Mouse (Mus musculus) kidney, embryonic 14.5 days (tissue): ENCODE results near the gene Tnik. TPM values are rescaled to one million over a fixed set of nuclear protein-coding genes. Genes with fewer than 3 reads are reported as not detected.

Source experiments
- ATAC-seq: fragments of 200-750 bp; cut with Nextera tagmentation; 2 replicates; pipeline ENCODE4 v1.8.0; 2017; ENCODE audit warnings: moderate number of reproducible peaks, mild to moderate bottlenecking, moderate TSS enrichment, moderate library complexity; ENCODE audit not compliant: low FRiP score, low TSS enrichment
- H3K27ac ChIP-seq: fragments of 300-500 bp; sonication (generic); 2 replicates; pipeline ENCODE4 v1.5.1; 2014; ENCODE audit warnings: low read depth, mild to moderate bottlenecking, low read length, moderate library complexity, mixed read lengths
- H3K27me3 ChIP-seq: fragments of 300-500 bp; sonication (generic); 2 replicates; pipeline ENCODE4 v1.6.1; 2014; ENCODE audit warnings: mild to moderate bottlenecking, low read length; ENCODE audit not compliant: control insufficient read depth, insufficient read depth
- H3K36me3 ChIP-seq: fragments of 300-500 bp; sonication (generic); 2 replicates; pipeline ENCODE4 v1.6.1; 2014; ENCODE audit warnings: low read length, mixed read lengths; ENCODE audit not compliant: control insufficient read depth, insufficient read depth
- H3K4me1 ChIP-seq: fragments of 300-500 bp; sonication (generic); 2 replicates; pipeline ENCODE4 v1.6.1; 2014; ENCODE audit warnings: low read length, mixed read lengths; ENCODE audit not compliant: control insufficient read depth, insufficient read depth
- H3K4me2 ChIP-seq: fragments of 300-500 bp; sonication (generic); replicated peaks from 2 replicates; pipeline ENCODE4 v1.6.1; 2014; ENCODE audit warnings: low read depth, mild to moderate bottlenecking, low read length
- H3K4me3 ChIP-seq: fragments of 300-500 bp; sonication (generic); 2 replicates; pipeline ENCODE4 v1.5.1; 2014; ENCODE audit warnings: mild to moderate bottlenecking, low read length
- H3K9ac ChIP-seq: fragments of 300-500 bp; sonication (generic); 2 replicates; pipeline ENCODE4 v1.6.1; 2014; ENCODE audit warnings: low read depth, mild to moderate bottlenecking, low read length, moderate library complexity
- H3K9me3 ChIP-seq: fragments of 300-500 bp; sonication (generic); 2 replicates; pipeline ENCODE4 v1.6.1; 2016; ENCODE audit warnings: low read length; ENCODE audit not compliant: control insufficient read depth
- WGBS: fragments of 180-500 bp; shearing (Covaris S2); extraction: QIAGEN DNeasy Blood & Tissue Kit; methylation state at CpG from one replicate; pipeline ENCODE4 v1.1.7; 2014; 5-methylcytosine and 5-hydroxymethylcytosine counted together
- polyA plus RNA-seq: library from polyadenylated mRNA; unstranded; fragments of >200 nt; fragmentation: Nextera tagmentation; extraction: Ambion mirVana; gene quantifications from 2 replicates; pipeline ENCODE4 v1.2.1, GENCODE M21; 2014

Tnik gene
- polyA plus RNA-seq, 1 experiment from 2014 or later, result 3.9 TPM

DNA sequence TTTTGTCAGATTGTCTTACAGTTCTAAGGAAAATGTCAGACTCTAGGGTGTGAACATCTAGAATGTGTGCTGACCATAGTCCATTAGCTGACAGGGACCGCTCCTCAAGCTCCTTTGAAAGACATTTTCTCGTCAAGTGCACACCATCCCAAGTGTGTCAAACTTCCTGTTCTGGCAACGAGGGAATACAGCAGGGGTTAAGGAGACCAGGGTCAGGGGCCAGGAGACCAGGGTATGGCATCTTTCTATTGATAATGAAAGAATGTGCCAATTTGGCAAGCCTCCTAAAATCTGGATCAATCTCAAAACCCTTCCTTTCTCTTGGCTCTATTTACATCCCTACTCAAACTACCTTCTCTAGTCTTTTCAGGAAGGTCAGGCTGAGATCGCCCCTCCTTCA, 443.7 kb downstream of the Tnik start:
- ATAC-seq, result no peak
- 74% methylated on average over 4 of the region's 4 CpGs for WGBS
- H3K4me2 ChIP-seq, result no peak overlapping the region

DNA sequence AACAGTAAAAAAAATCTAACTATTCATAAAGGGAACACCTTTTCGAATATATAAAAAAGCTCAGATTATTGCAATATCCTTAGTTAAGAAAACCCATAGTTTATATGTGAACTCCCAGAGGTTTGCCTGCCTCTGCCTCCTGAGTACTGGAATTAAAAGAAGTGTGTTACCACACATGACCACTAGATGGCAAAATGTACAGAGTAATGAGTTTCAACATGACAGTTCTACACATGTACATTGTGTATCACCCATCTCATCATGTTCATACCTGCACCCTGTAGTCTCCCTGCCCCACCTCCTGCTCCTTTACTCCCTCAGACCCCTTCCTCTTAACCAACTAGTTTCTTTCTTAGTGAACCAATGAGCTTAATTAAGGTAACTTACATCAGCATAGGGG, 446.7 kb downstream of the Tnik start:
- Histone ChIP-seq H3K4me2 (no peak overlapping the region), H3K27ac (no peak overlapping the region), H3K4me3 (no peak overlapping the region), H3K9me3 (no peaks in the 10 kb centered on the region), H3K36me3 (no peaks in the 10 kb centered on the region), H3K9ac (no peak overlapping the region), H3K27me3 (no peaks in the 10 kb centered on the region), H3K4me1 (0 out of 2 replicates have a peak, but pooled peaks cover 3% of the 10 kb centered on the region)
- 80% methylated on average over 1 of the region's 1 CpGs for WGBS
- no peak for ATAC-seq

More for the DNA sequence above, 443.7 kb downstream of the Tnik start:
- no peak overlapping the region for H3K9ac ChIP-seq
- no peak overlapping the region for H3K4me3 ChIP-seq
- H3K27ac ChIP-seq, result no peak overlapping the region
- no peaks in the 10 kb centered on the region for H3K9me3 ChIP-seq
- H3K4me1 ChIP-seq, result 0 out of 2 replicates have a peak, but pooled peaks cover 3% of the 10 kb centered on the region
- no peaks in the 10 kb centered on the region for H3K27me3 ChIP-seq
- no peaks in the 10 kb centered on the region for H3K36me3 ChIP-seq

DNA sequence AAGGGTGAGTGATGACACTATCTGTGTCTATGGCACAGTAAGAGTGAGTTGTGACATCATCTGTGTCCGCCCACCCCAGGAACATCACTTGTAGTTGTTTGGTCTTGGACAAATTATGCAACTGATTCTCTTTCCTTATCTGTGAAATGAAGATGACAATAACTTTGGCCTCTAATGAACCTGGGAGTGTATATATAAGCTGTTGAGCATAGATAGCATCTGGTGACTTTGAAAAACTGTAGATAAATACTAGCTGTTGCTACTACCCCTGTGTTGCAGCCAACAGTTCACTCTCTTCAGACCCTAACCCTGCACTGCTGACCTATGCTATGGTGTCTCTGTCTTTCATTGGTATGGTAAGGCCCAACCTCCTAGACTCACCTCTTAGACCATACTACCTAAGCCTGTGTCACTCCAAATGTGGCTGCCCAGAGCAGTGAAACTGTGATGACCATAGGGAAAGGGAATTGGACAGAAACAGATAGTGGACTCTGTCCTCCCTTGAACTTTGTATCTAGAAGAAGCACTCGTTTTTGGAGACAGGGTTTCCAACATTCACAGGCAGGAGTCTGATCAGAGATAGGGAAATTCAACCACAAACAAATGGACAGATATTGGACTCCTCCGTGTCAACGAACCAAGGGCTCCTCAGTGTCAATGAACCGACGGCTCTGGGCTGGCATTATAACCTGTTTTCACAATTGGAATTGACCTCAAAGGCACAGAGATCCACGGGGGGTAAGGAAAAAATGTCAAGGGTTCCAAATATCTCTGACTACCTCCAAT, 451.1 kb downstream of the Tnik start:
- Histone ChIP-seq H3K4me3 (no peak overlapping the region), H3K27ac (no peak overlapping the region), H3K9me3 (no peaks in the 10 kb centered on the region), H3K9ac (no peak overlapping the region), H3K27me3 (no peaks in the 10 kb centered on the region), H3K4me2 (no peak overlapping the region), H3K36me3 (no peaks in the 10 kb centered on the region), H3K4me1 (no peaks in the 10 kb centered on the region)
- WGBS, result 81% methylated on average over 7 of the region's 7 CpGs
- no peak for ATAC-seq

DNA sequence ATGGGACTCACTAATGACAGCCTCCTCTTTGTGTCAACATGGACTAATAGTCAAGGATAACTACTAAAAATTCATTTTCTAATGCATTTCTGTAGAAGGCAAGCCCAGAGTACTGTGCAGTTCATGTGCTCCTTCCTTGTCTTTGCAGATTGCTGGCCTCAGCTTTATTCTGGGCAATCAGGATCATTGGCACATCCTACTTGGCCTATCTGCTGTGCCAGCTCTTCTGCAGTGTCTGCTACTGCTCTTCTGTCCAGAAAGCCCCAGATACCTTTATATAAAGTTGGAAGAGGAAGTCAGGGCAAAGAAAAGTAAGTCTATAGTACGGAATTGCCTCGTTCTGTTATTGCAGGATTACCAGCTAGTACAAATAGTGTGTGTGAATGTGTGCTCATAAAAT, 455.5 kb downstream of the Tnik start:
- no peak for ATAC-seq
- WGBS, result 76% methylated on average over 2 of the region's 2 CpGs
- Histone ChIP-seq H3K9me3 (no peaks in the 10 kb centered on the region), H3K27ac (no peak overlapping the region), H3K4me2 (no peak overlapping the region), H3K27me3 (no peaks in the 10 kb centered on the region), H3K4me1 (peaks cover 5% of the 10 kb centered on the region; the same call in 1 of the 2 replicates), H3K36me3 (no peaks in the 10 kb centered on the region), H3K9ac (no peak overlapping the region), H3K4me3 (no peak overlapping the region)

DNA sequence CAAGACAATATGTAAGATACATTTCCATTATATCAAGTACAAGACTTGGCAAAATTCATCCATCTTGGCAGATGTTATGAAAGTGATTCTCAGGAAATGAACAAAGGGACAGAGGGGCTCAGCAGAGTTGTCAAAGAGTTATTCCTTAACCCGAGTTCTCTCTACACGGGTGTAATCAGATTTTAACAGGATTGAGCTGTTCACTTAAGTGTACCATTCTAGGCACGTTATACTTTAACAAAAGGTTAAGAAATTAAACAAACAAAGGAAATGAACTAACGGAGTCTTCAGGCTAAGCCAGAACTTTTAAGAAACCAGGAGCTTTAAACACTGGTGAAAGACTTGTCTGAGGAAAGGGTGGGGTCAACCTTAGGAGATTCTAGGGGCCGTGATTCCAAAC, 458.2 kb downstream of the Tnik start:
- Histone ChIP-seq H3K9ac (no peak overlapping the region), H3K4me1 (peaks cover 5% of the 10 kb centered on the region; the same call in 1 of the 2 replicates), H3K27me3 (no peaks in the 10 kb centered on the region), H3K27ac (peak overlapping the region; percentile 51; the same call in 1 of the 2 replicates), H3K4me3 (no peak overlapping the region), H3K9me3 (no peaks in the 10 kb centered on the region), H3K4me2 (no peak overlapping the region; the same call in 1 of the 2 replicates), H3K36me3 (no peaks in the 10 kb centered on the region)
- WGBS, result 49% methylated on average over 5 of the region's 5 CpGs
- no peak for ATAC-seq

DNA sequence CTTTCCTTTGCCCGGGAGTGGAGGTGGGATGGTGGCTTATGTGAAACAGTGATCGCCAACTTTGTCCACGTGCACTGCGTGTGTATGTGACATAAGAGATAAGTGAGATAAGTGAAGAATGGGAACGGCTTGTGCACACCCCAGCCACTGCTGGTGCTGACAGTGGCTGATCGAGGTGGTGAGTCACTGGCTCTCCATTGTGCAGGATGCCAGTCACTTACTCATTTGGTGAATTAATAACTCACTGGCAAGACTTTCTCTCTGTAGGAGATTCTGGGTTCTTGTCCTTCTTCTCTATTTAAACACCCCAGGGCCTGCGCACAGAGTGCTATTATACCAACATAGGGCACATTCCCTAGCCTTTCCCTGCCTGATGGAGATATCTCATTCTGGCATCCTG, 458.8 kb downstream of the Tnik start:
- no peak overlapping the region for H3K4me3 ChIP-seq
- no peaks in the 10 kb centered on the region for H3K27me3 ChIP-seq
- H3K36me3 ChIP-seq, result no peaks in the 10 kb centered on the region
- H3K27ac ChIP-seq, result peak overlapping the region; percentile 51; the same call in 1 of the 2 replicates
- H3K4me2 ChIP-seq, result no peak overlapping the region; the same call in 1 of the 2 replicates
- ATAC-seq, result peak; percentile 75; the same call in 1 of the 2 replicates
- H3K4me1 ChIP-seq, result peaks cover 5% of the 10 kb centered on the region; the same call in 1 of the 2 replicates
- WGBS, result 74% methylated on average over 7 of the region's 7 CpGs
- H3K9ac ChIP-seq, result no peak overlapping the region
- no peaks in the 10 kb centered on the region for H3K9me3 ChIP-seq

DNA sequence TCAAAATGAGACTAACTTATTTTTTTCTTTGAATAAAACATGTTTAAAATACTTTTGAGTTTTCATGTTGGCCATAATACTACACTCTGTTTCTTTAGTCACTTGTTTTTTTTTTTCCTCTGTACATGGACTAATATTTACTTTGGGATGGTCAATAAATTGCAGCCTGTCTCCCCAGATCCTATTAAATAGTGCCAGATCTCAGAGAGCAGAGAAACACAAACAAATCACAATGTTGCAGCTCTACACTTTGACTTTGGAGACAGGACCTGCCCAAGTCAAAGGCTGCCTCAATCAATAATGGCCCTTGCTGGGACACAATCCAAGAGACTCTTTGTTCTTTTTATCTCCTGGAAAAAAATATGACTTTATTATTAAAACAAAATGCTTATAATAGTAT, 459.5 kb downstream of the Tnik start:
- Histone ChIP-seq H3K27me3 (no peaks in the 10 kb centered on the region), H3K36me3 (no peaks in the 10 kb centered on the region), H3K27ac (no peak overlapping the region), H3K4me3 (no peak overlapping the region), H3K4me1 (peaks cover 5% of the 10 kb centered on the region; the same call in 1 of the 2 replicates), H3K9ac (no peak overlapping the region), H3K4me2 (no peak overlapping the region), H3K9me3 (no peaks in the 10 kb centered on the region)
- no peak for ATAC-seq

DNA sequence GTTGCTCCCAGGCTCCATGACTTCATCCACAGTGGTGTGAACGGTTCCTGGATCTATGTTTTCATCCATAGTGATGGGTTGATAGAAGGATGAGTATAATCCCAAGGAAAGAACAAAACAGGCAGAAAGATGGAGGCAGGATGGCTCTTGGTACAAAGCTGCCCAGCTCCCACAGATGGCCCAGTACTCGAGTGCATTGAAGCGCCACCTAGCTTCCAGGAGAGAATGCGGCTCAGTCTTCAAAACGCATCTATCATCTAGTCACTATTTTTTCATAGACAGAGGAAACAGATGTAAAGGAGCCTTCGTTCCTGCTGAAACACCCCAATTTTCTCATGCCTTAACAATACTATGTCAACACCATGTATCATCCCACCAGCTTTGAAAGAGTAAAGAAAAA, 460.5 kb downstream of the Tnik start:
- no peak for ATAC-seq
- H3K27ac ChIP-seq, result no peak overlapping the region
- no peaks in the 10 kb centered on the region for H3K36me3 ChIP-seq
- H3K4me2 ChIP-seq, result no peak overlapping the region
- no peaks in the 10 kb centered on the region for H3K9me3 ChIP-seq
- peaks cover 5% of the 10 kb centered on the region; the same call in 1 of the 2 replicates for H3K4me1 ChIP-seq
- no peak overlapping the region for H3K4me3 ChIP-seq
- no peak overlapping the region for H3K9ac ChIP-seq
- no peaks in the 10 kb centered on the region for H3K27me3 ChIP-seq
- 71% methylated on average over 6 of the region's 6 CpGs for WGBS

DNA sequence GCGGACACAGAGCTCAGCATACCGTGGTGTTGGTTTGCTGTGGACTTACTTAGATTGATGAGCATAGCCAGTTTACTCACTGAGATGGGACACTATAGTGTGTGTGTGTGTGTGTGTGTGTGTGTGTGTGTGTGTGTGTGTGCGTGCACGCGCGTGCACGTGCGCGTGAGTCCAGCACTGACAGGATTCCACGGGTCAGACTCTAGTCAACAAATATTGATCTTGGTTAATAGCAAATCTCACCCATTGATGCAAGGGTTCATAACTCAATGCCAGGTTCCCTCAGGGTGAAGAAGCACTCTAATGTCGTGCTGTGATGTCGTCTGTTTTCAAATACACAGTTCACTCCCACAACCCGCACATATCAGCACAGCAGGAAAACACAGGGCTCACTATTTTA, 462.2 kb downstream of the Tnik start:
- WGBS, result 94% methylated on average over 13 of the region's 13 CpGs
- Histone ChIP-seq H3K9me3 (no peaks in the 10 kb centered on the region), H3K4me1 (peaks cover 5% of the 10 kb centered on the region; the same call in 1 of the 2 replicates), H3K9ac (no peak overlapping the region), H3K27me3 (0 out of 2 replicates have a peak, but pooled peaks cover 3% of the 10 kb centered on the region), H3K4me3 (no peak overlapping the region), H3K4me2 (no peak overlapping the region), H3K36me3 (no peaks in the 10 kb centered on the region), H3K27ac (no peak overlapping the region)
- ATAC-seq, result no peak
